Mouse (Mus musculus) adipose tissue, adult 10 weeks (tissue): Measurements from ENCODE around the gene Hypk. TPM values are rescaled to one million over a fixed set of nuclear protein-coding genes. Genes with fewer than 3 reads are reported as not detected.

ENCODE experiments used
- polyA plus RNA-seq: library from polyadenylated mRNA; stranded (reverse); fragments of 350-450 nt; fragmentation: Illumina TruSeq; extraction: RNeasy Lipid Tissue Mini Kit (QIAGEN cat#74804); gene quantifications from one replicate; pipeline ENCODE4 v1.2.3, GENCODE M21; 2014; ENCODE audit warnings: low read depth, low replicate concordance

The Hypk gene
- polyA plus RNA-seq = 15.3 TPM

DNA sequence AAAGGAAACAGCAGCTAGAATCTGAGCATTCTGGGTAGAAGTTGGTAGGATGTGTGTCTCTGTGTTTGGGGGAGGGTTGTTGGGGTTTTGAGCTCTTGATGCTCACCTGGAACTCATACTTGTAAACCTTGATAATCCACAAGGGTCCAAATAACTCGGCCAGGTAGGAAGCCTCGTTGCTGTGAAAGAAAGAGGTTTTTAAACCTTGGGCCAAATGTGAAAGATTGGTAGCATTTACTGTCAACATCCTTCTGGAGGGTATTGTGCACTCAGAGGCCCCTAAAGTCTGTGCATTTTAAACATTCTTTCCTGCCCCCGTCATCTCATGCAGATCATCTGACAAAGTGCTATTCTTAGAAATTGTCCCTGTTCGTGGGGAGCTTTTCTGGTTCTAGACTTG is at the start of gene Hypk:
Gene Hypk, plus strand, starts transcription at position 301 of the 400 bp plus-strand sequence.

GRCm38 (mm10) chr2:121413387-121414042 is 39.6 kb upstream of the Hypk start, which contains the start of the genes Pdia3 and Catsper2:
Pdia3 (plus strand) TSS chr2:121413775.
Catsper2 (minus strand) TSS chr2:121413792.

DNA sequence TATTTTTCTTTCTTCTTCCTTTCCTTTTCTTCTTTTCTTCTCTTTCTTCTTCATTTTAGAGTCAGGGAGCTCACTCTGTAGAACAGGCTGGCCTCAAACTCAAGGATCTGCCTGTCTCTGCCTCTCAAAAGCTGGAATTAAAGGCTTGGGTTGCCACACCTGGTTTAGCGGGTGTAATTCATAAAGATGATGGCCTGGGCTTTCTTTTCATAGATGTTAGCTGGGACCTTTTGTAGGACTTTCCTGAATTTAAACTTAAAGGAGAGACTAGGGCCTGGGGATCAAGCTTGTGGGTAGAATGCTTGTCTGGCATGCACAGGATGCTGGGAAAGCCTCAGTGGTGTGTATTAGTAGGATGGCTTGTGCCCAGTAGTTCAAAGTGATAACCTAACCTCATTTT is 8.9 kb upstream of the Hypk start, which contains the start of gene Ell3:
Gene Ell3, minus strand, starts transcription at position 101 of the 400 bp plus-strand sequence.

DNA sequence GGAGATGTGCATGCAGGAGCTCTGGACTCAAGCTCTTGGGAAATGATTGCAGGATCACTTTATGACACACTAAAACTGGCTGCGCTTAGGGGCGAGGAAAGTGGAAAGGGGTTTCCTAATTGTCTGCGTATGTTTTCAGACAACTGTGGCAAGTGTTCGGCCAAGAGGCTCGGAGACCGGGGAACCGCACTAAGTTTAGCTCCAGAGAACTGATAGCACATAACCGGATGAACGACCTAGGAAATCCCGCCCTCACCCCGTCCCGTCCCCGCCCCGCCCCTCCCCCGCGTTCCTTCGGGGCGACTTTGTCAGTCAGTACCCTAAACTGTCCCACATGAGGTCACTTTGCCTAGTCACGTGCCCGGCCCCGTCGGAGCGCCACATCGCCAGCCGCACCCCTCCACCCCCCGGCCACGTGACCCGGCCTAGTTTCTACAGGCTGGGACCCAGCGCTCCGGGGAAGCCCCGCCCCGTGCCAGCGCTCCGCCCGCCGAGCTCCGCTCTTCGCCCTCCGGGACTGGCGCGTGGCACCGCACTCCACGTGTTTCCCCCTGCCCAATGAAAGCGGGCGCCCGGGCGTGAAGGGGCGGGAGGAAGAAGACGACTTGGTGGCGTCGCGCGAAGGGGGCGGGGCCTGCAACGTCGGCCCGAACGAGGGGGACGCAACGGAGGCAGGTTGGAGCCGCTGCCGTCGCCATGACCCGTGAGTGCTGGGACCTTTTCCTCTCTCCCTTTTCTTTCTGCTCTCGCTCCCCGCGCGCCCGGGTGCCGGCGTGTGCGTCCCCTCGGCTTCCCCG is 4.2 kb upstream of the Hypk start, which contains the start of gene Serf2:
Gene Serf2, plus strand, starts transcription at position 457 of the 797 bp plus-strand sequence.

GRCm38 (mm10) chr2:121456692-121457642 is 3.9 kb downstream of the Hypk start, which contains the start of gene Serinc4:
Serinc4 (minus strand) TSS chr2:121456781.

GRCm38 (mm10) chr2:121473301-121474179 is 20.4 kb downstream of the Hypk start, which contains the start of gene Mfap1b:
Mfap1b (minus strand) TSS chr2:121474067.

DNA sequence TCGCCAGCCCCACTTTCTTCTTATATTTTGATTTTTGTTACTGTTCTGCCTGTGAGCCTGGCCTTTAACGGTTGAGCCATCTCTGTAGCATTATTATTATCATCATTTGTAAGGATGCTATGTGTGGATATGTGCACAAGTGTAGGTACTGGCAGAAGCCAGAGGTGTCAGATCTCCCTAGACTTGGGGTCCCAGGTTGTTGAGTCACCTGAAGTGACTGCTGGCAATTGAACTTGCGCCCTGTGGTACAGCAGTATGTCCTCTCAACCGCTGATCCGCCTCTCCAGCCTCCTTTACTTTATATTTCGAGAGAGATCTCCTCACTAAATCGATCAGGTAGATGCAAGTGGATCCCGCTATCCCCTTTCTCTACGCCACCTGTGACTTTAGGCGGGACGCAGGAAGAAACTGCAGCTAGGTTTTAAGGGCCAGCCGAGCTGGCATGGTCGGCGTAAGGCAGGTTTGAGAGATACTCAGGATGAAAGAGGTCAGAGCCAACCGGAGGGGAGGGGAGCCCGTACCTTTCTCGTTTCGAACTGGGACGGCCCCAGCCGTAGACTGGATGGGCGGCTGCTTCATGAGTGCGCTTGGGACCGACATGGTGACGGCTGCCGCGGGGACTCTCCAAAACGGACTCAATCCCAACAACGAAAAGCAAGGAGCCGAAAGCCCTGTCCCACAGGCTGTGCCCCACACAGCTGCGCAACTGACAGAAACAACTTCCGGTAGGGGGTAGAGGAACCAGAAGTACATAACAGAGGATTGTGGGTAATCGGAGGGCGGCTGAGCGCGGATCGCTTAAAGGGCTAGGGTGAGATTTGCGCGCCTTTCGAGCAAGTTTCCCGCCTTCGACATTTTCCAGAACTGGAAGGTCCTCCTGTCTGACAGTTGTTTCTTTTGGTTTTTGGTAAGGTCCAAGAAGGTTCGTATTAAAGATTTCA is 53.1 kb downstream of the Hypk start, which contains the start of the genes Mfap1a and Wdr76:
Gene Mfap1a, minus strand, starts transcription at position 724 of the 941 bp plus-strand sequence.
Gene Wdr76, plus strand, starts transcription at position 782 of the 941 bp plus-strand sequence.

Other genes starting within 250 kb of the Hypk start
- 22.6 TPM for gene Trp53bp1, start 181.9 kb upstream of the Hypk start, polyA plus RNA-seq
- 2.4 TPM for gene Map1a, start 163.7 kb upstream of the Hypk start, polyA plus RNA-seq
- 38.9 TPM for gene Ppip5k1, start 97.9 kb upstream of the Hypk start, polyA plus RNA-seq
- gene Ckmt1, start 95.6 kb upstream of the Hypk start, polyA plus RNA-seq = 3.6 TPM
- gene Strc, start 66.1 kb upstream of the Hypk start, polyA plus RNA-seq = 0.14 TPM
- gene Pdia3, start 39.5 kb upstream of the Hypk start, polyA plus RNA-seq = 468 TPM
- gene Catsper2, start 39.5 kb upstream of the Hypk start, polyA plus RNA-seq = 10.4 TPM
- gene Ell3, start 9.0 kb upstream of the Hypk start, polyA plus RNA-seq = 16.5 TPM
- gene Serf2, start 4.1 kb upstream of the Hypk start, polyA plus RNA-seq = 463 TPM
- 0.74 TPM for gene Serinc4, start 3.5 kb downstream of the Hypk start, polyA plus RNA-seq
- gene Mfap1b, start 20.8 kb downstream of the Hypk start, polyA plus RNA-seq = 30.5 TPM
- gene Mfap1a, start 53.4 kb downstream of the Hypk start, polyA plus RNA-seq = 24.0 TPM
- gene Wdr76, start 53.4 kb downstream of the Hypk start, polyA plus RNA-seq = 2.1 TPM